Mouse (Mus musculus): ENCODE measurements at regions not wholly inside any gene's neighbourhood (a gene's known extent, or its start where the extent isn't known, plus 50 kb on each side); places are given as distances from the start of the nearest gene placed in this dataset.

DNA sequence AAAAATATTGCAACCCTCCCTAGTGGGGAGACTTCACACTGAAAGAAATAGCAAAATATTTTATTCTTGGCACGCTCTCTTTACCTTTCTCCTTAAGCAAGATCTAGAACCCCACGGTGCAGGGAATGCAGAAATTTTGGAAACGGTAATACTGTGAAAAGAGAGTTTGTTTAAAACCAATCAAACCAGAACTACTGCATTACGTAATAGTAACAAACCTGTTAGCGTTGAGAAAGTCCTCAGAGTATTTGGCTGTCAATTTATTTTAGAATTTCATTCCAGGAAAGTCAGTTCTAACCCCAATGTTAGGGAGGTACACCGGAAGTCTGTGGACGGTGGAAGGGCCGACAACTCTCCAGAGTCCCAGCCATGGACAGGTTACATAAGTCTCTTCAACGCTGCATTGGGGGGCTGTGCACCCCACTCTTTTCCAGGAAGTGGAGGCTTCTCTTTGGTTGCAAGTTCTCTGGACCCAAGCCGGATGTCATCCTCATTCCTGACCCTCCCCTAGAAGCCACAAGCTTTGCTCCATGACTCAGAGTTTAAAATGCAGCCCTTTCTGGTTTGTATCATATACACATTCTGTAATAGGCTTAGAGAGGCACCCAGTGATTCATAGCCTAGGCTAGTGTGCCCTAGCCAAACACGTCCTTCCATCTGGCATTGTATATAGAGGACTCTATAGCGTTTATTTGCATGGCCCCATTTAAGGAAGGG, 105.0 kb upstream of the Frmd6 start:
- Histone ChIP-seq H3K27me3 (replicated peaks; ENCODE audit: insufficient read depth, low read length) (no peaks in the 10 kb centered on the region), H3K4me1 (ENCODE audit: insufficient read depth, low read depth, low read length) (peaks cover 16% of the 10 kb centered on the region; the same call in 1 of the 2 replicates), H3K4me2 (replicated peaks; ENCODE audit: low read depth, low read length) (no peak overlapping the region), H3K36me3 (ENCODE audit: insufficient read depth, low read length) (no peaks in the 10 kb centered on the region), H3K9me3 (ENCODE audit: low read length) (no peaks in the 10 kb centered on the region), H3K4me3 (ENCODE audit: low read depth, low read length) (no peak overlapping the region), H3K27ac (ENCODE audit: low read length) (peak overlapping the region; percentile 3; the same call in 1 of the 2 replicates), H3K9ac (replicated peaks; ENCODE audit: low read depth) (no peak overlapping the region)
- peak; percentile 63 for DNase-seq (ENCODE audit: low spot score)
- no peak for TF ChIP-seq CTCF (IDR thresholded peaks at IDR 0.05)
- 41% methylated on average over 12 of the region's 12 CpGs for WGBS
- peak; percentile 72 for ATAC-seq

DNA sequence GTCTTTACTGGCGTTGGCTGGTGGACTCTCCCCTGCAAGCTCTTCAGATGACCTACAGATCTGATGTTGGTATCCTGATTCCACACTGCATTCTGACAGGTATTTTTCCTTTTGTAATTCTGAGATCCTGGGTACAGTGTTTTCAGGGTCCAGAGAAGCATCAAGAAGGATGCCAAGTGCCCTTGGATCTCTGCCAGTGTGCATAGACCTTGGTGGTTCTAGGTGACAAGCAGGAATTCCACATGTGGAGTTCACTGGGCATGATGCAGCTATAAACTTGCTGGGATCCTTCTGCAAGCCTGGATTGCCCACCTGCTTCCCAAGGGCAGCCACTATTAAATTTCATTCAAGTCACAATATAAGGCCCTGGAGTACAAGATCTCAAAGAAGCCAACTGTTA, 100.0 kb upstream of the Frmd6 start:
- Histone ChIP-seq H3K4me1 (ENCODE audit: insufficient read depth, low read depth, low read length) (peaks cover 3% of the 10 kb centered on the region; the same call in 1 of the 2 replicates), H3K9me3 (ENCODE audit: low read length) (no peaks in the 10 kb centered on the region), H3K27me3 (replicated peaks; ENCODE audit: insufficient read depth, low read length) (no peaks in the 10 kb centered on the region), H3K4me3 (ENCODE audit: low read depth, low read length) (no peak overlapping the region), H3K4me2 (replicated peaks; ENCODE audit: low read depth, low read length) (no peak overlapping the region), H3K27ac (ENCODE audit: low read length) (no peak overlapping the region), H3K36me3 (ENCODE audit: insufficient read depth, low read length) (no peaks in the 10 kb centered on the region), H3K9ac (replicated peaks; ENCODE audit: low read depth) (no peak overlapping the region)
- TF ChIP-seq CTCF (IDR thresholded peaks at IDR 0.05) (no peak), EP300 (IDR thresholded peaks at IDR 0.05) (no peak)
- no peak for DNase-seq (ENCODE audit: low spot score)
- ATAC-seq: no peak
- 84% methylated on average over 1 of the region's 1 CpGs for WGBS

DNA sequence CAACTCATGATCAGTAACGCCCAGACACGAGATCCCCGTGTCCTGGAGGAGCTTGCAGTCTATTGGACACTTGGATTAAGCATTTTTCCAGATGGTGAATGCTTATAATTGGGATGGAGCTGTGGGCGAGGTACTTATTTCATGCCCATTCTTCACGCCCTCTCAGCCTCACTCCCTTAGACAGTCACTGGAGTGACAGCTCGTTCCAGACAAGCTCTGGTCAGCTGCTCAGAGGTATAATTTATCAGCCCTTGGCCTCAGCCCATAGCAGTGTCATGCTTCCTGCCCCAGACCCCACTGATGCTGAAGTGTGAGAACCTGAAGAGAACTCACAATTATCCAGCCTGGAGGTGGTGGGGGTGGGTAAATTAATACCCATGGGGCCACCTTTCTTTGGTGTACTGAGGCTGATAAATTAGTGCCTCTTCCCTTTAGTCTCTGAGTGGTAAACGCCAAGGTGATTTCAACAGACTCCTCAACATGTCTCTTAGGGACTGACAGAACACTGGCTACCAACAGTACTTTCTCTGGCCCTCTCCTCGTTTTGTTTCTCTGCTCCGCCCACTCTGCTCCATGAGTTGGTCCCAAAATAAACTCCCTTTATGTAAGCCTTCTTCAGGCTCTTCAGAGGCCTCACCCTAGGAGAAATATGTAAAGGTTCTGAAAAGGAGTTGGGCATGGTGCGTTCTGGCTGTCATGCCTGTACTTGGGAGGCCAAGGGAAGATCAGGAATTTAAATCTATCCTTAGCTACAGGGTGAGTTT, 97.6 kb upstream of the Frmd6 start:
- TF ChIP-seq EP300 (IDR thresholded peaks at IDR 0.05) (peak; percentile 41; the same call in 1 of the 2 replicates), CTCF (IDR thresholded peaks at IDR 0.05) (no peak)
- H3K27me3 ChIP-seq (replicated peaks; ENCODE audit: insufficient read depth, low read length): no peaks in the 10 kb centered on the region
- H3K4me1 ChIP-seq (ENCODE audit: insufficient read depth, low read depth, low read length): no peaks in the 10 kb centered on the region; the same call in 1 of the 2 replicates
- H3K9ac ChIP-seq (replicated peaks; ENCODE audit: low read depth): no peak overlapping the region
- no peak overlapping the region for H3K4me3 ChIP-seq (ENCODE audit: low read depth, low read length)
- ATAC-seq: peak; percentile 32
- DNase-seq (ENCODE audit: low spot score): peak; percentile 62
- WGBS: 62% methylated on average over 10 of the region's 10 CpGs
- H3K9me3 ChIP-seq (ENCODE audit: low read length): no peaks in the 10 kb centered on the region
- no peaks in the 10 kb centered on the region for H3K36me3 ChIP-seq (ENCODE audit: insufficient read depth, low read length)
- peak overlapping the region; percentile 51; the same call in 1 of the 2 replicates for H3K27ac ChIP-seq (ENCODE audit: low read length)
- no peak overlapping the region for H3K4me2 ChIP-seq (replicated peaks; ENCODE audit: low read depth, low read length)

DNA sequence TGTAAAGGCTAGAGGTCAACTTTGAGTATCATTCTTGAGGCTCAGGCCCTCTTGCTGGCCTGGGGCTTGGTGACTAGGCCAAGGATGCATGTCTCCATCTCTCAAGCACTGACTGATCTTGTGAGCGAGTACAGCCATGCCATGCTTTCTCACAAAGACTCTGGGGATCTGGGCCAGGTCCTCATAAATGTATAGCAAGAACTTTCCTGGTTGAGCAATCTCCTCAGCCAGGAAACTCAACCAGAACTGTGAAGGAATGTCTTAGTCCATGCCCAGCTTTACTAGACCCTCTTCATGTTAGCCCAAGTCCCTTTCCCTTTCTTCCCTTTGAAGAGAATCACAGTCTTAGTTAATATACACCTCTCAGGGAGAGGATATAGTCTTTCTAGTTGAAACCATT, 96.9 kb upstream of the Frmd6 start:
- no peaks in the 10 kb centered on the region; the same call in 1 of the 2 replicates for H3K4me1 ChIP-seq (ENCODE audit: insufficient read depth, low read depth, low read length)
- no peak for ATAC-seq
- 79% methylated on average over 1 of the region's 1 CpGs for WGBS
- no peaks in the 10 kb centered on the region for H3K9me3 ChIP-seq (ENCODE audit: low read length)
- no peaks in the 10 kb centered on the region for H3K36me3 ChIP-seq (ENCODE audit: insufficient read depth, low read length)
- no peak for TF ChIP-seq CTCF (IDR thresholded peaks at IDR 0.05)
- TF ChIP-seq EP300 (IDR thresholded peaks at IDR 0.05): no peak
- H3K4me3 ChIP-seq (ENCODE audit: low read depth, low read length): no peak overlapping the region
- DNase-seq (ENCODE audit: low spot score): no peak
- H3K27me3 ChIP-seq (replicated peaks; ENCODE audit: insufficient read depth, low read length): no peaks in the 10 kb centered on the region
- H3K4me2 ChIP-seq (replicated peaks; ENCODE audit: low read depth, low read length): no peak overlapping the region
- peak overlapping the region; percentile 51; the same call in 1 of the 2 replicates for H3K27ac ChIP-seq (ENCODE audit: low read length)
- no peak overlapping the region for H3K9ac ChIP-seq (replicated peaks; ENCODE audit: low read depth)

DNA sequence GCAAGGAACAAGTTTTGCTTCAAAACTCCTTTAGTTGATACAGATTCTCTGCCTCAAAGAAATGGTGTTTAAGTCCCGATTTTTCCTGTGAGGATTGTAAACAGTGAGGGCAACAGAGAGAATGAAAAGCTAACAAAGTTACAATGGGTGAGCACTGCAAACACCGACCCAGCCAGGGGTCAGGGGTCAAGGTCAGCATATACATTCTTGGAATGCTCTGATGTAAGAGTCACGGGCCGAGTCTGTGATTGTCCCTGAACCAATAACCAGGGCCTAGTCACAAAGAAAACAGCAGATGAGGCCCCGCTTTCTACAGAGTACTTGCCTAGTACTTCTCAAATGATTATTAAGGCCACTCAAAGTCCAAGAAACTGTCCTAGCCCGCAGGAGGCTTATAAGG, 95.4 kb upstream of the Frmd6 start:
- DNase-seq (ENCODE audit: low spot score): peak; percentile 15
- 17% methylated on average over 6 of the region's 6 CpGs for WGBS
- Histone ChIP-seq H3K27ac (ENCODE audit: low read length) (0 out of 2 replicates have a peak overlapping the region, but pooled peaks have one; percentile 11), H3K9me3 (ENCODE audit: low read length) (no peaks in the 10 kb centered on the region), H3K4me3 (ENCODE audit: low read depth, low read length) (no peak overlapping the region), H3K9ac (replicated peaks; ENCODE audit: low read depth) (no peak overlapping the region), H3K4me1 (ENCODE audit: insufficient read depth, low read depth, low read length) (no peaks in the 10 kb centered on the region; the same call in 1 of the 2 replicates), H3K36me3 (ENCODE audit: insufficient read depth, low read length) (no peaks in the 10 kb centered on the region), H3K27me3 (replicated peaks; ENCODE audit: insufficient read depth, low read length) (no peaks in the 10 kb centered on the region), H3K4me2 (replicated peaks; ENCODE audit: low read depth, low read length) (no peak overlapping the region)
- TF ChIP-seq EP300 (IDR thresholded peaks at IDR 0.05): no peak
- TF ChIP-seq CTCF (IDR thresholded peaks at IDR 0.05): no peak
- 0 out of 2 replicates have a peak, but pooled peaks have one; percentile 12 for ATAC-seq

DNA sequence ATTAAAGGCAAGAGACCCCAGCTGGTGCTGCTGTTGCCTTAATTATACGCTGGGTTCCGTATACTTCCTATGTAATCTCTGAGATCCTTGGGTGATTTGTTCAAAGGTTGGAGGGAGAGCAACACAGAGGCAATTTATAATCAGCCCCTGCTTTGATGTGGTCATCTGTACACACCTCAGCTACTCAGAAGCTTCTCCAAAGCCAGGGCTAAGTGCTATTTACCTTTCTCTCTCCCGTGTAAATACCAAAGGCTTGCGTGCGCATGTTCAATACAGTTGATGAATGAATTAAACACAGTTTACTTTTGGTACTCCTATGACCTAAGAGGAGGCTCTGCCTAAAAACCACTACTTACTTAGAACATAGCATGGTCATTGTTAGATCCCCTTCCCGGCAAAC, 93.8 kb upstream of the Frmd6 start:
- 69% methylated on average over 6 of the region's 6 CpGs for WGBS
- Histone ChIP-seq H3K9me3 (ENCODE audit: low read length) (no peaks in the 10 kb centered on the region), H3K27me3 (replicated peaks; ENCODE audit: insufficient read depth, low read length) (no peaks in the 10 kb centered on the region), H3K9ac (replicated peaks; ENCODE audit: low read depth) (no peak overlapping the region), H3K4me3 (ENCODE audit: low read depth, low read length) (no peak overlapping the region), H3K36me3 (ENCODE audit: insufficient read depth, low read length) (no peaks in the 10 kb centered on the region), H3K27ac (ENCODE audit: low read length) (no peak overlapping the region; the same call in 1 of the 2 replicates), H3K4me2 (replicated peaks; ENCODE audit: low read depth, low read length) (no peak overlapping the region), H3K4me1 (ENCODE audit: insufficient read depth, low read depth, low read length) (no peaks in the 10 kb centered on the region; the same call in 1 of the 2 replicates)
- TF ChIP-seq EP300 (IDR thresholded peaks at IDR 0.05) (peak; percentile 78), CTCF (IDR thresholded peaks at IDR 0.05) (no peak)
- DNase-seq (ENCODE audit: low spot score) (peak; percentile 81), ATAC-seq (peak; percentile 88)
